Mouse (Mus musculus) hindbrain, embryonic 10.5 days (tissue): ENCODE measurements around the gene Olfr1356. TPM values are rescaled to one million over a fixed set of nuclear protein-coding genes. Genes with fewer than 3 reads are reported as not detected.
"Not testable (repeated sequence)": the region's sequence is repeated elsewhere in the genome, so short reads cannot be mapped to it uniquely, and the experiment has no call there.

Experiments
- DNase-seq: peaks from one replicate; pipeline ENCODE4 v3.0.0-alpha.2; 2017; ENCODE audit warnings: low spot score
- H3K27ac ChIP-seq: fragments of 300-500 bp; sonication (generic); 2 replicates; pipeline ENCODE4 v1.5.1; 2016; ENCODE audit warnings: mild to moderate bottlenecking, moderate library complexity
- H3K27me3 ChIP-seq: fragments of 300-500 bp; sonication (generic); 2 replicates; pipeline ENCODE4 v1.6.1; 2016; ENCODE audit warnings: mild to moderate bottlenecking; ENCODE audit not compliant: poor library complexity, insufficient read depth, severe bottlenecking
- H3K36me3 ChIP-seq: fragments of 300-500 bp; sonication (generic); 2 replicates; pipeline ENCODE4 v1.6.1; 2016; ENCODE audit warnings: mild to moderate bottlenecking, moderate library complexity
- H3K4me1 ChIP-seq: fragments of 300-500 bp; sonication (generic); replicated peaks from 2 replicates; pipeline ENCODE4 v1.6.1; 2016; ENCODE audit warnings: mild to moderate bottlenecking
- H3K4me3 ChIP-seq: fragments of 300-500 bp; sonication (generic); 2 replicates; pipeline ENCODE4 v1.5.1; 2016; ENCODE audit warnings: mild to moderate bottlenecking, moderate library complexity
- H3K9me3 ChIP-seq: fragments of 300-500 bp; sonication (generic); 2 replicates; pipeline ENCODE4 v1.6.1; 2016; ENCODE audit warnings: mild to moderate bottlenecking, moderate library complexity
- WGBS: fragments of 180-500 bp; shearing (Covaris S2); methylation state at CpG from one replicate; pipeline ENCODE4 v1.1.7; 2016; 5-methylcytosine and 5-hydroxymethylcytosine counted together
- polyA plus RNA-seq: library from polyadenylated mRNA; unstranded; fragments of >200 nt; fragmentation: Nextera tagmentation; extraction: Ambion mirVana; gene quantifications from 2 replicates; pipeline ENCODE4 v1.2.1, GENCODE M21; 2016

Olfr1356 gene
- polyA plus RNA-seq = not detected in 2 replicates

DNA sequence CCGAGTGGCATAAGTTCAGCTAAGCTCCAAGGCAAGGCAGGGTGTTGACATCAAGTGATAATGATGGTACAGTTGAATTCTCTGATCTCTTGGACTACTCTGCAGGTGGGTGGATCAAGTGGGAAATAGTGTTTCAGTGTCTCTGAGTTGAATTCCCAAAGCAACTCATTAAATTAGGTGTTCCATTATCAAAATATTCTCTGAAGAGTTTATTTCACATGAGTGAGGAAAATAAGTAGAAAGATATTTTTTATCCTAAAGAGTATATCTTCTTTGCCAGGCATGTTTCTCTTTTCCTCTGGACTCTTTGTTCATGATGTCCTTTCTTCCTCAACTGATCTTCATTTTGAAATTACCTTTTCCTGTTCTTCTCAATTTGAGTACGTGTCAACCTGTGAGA lies at the start of gene Olfr1356:
Gene Olfr1356, minus strand, starts transcription at position 101 of the 400 bp plus-strand sequence.
- H3K27me3 ChIP-seq = no peaks in the 10 kb centered on the region
- H3K4me1 ChIP-seq = no peaks in the 10 kb centered on the region
- H3K4me3 ChIP-seq = no peak within 1 kb of the TSS
- no peak within 1 kb of the TSS for H3K27ac ChIP-seq
- no peaks in the 10 kb centered on the region for H3K36me3 ChIP-seq
- H3K9me3 ChIP-seq = 0 out of 2 replicates have a peak, but pooled peaks cover 6% of the 10 kb centered on the region
- DNase-seq = no peak
- WGBS = 84% methylated on average over 2 of the region's 2 CpGs

DNA sequence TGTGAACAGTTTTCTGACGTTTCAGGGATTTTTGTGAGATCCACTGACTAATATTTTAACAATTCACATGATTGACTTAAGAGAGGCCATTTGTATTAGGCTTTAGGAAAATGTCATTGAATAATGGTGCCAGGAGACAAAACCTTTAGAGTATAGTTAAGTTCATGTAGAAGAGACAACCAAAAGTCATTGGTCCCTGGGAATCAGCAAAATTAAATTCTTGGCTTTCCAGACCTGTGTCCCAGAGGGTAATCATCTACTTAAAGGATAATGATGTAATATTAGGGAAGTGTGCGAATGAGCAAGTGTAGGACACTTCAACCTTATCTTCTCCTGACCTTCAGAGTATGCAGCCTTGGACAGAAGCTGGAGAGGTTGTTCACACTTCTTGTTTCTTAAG lies 23.3 kb upstream of the Olfr1356 start, which contains the start of gene Olfr1355:
Gene Olfr1355, plus strand, starts transcription at position 301 of the 400 bp plus-strand sequence.
- H3K36me3 ChIP-seq = no peaks in the 10 kb centered on the region
- no peak for DNase-seq
- no peaks in the 10 kb centered on the region for H3K27me3 ChIP-seq
- H3K27ac ChIP-seq = no peak within 1 kb of the TSS
- H3K4me3 ChIP-seq = no peak within 1 kb of the TSS
- H3K9me3 ChIP-seq = peaks cover 4% of the 10 kb centered on the region; the same call in 1 of the 2 replicates
- no peaks in the 10 kb centered on the region for H3K4me1 ChIP-seq
- WGBS = 73% methylated on average over 2 of the region's 2 CpGs

DNA sequence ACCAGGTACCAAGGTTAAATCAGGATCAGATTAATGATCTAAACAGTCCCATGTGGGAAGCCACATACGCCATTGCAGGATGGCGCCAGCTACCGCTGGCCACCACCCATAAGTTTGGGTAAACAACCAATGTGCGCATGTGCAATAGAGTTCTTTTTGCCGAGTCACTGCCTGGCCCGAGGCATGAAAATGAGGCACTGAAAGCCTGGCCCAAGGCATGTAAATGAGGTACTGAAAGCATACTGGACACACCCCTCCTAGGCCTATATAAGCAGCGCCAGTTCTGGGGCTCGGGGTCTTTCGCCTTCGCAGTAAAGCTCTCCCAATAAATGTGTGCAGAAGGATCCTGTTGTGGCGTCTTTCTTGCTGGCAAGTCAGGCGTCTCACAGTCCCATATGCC lies 11.5 kb downstream of the Olfr1356 start:
- not testable (repeated sequence) for H3K36me3 ChIP-seq, DNase-seq, H3K4me1 ChIP-seq, H3K27me3 ChIP-seq, H3K9me3 ChIP-seq, H3K4me3 ChIP-seq, H3K27ac ChIP-seq
- WGBS = 93% methylated on average over 12 of the region's 12 CpGs

DNA sequence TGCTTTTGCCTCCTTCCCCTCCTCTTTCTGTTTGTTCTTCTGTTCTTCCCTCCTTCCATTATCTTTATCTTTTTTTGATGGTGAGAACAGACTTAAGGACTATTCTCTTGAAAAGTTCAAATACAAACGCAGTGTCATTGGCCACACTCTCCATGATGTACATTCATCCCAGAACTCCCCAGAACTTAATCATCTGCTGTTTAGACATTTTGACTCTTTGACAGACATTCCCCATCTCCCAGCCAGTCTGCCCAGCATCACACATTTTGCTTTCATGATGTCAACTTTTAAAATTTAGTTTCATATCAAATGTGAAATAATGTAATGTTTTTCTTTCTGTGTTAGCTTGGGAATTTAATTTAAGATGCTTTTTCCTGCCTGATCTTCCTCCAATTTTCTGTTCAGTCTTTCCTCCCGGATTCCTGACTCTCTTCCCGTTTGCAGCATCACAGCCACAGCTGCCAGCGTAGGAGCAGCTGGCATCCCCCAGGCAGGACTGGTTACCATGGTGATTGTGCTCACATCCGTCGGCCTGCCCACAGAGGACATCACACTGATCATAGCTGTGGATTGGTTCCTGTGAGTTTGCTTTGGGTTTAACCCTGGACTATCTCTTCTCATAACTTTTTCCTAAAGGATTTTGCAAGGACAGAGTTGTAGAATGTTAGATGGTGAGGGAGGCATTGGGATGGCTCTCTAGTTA lies 39.5 kb downstream of the Olfr1356 start:
- Histone ChIP-seq H3K27ac (no peak overlapping the region), H3K9me3 (peaks cover 6% of the 10 kb centered on the region), H3K27me3 (no peaks in the 10 kb centered on the region), H3K4me1 (no peaks in the 10 kb centered on the region), H3K36me3 (no peaks in the 10 kb centered on the region), H3K4me3 (no peak overlapping the region)
- peak; percentile 12 for DNase-seq
- 58% methylated on average over 6 of the region's 6 CpGs for WGBS

DNA sequence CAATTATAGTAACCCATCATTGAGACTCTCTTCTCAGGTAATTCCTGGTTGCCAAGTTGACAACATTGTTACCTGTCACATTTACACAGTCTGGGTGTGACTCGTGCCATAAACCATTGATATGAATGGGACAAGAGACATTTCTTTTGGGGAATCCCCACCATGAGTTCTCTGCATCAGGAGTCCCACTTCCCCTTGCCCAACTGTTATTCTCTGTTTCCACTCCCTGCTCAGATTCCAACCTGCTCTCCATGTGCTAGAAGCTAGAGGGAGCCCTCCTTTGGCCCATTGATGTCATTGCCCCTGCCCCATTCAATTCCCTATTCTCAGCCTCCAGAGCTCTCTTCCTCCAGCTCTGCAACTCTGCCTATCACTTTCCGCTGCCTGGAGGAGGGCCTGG lies 50.5 kb downstream of the Olfr1356 start:
- Histone ChIP-seq H3K36me3 (no peaks in the 10 kb centered on the region), H3K4me3 (no peak overlapping the region), H3K4me1 (no peaks in the 10 kb centered on the region), H3K27me3 (no peaks in the 10 kb centered on the region), H3K9me3 (no peaks in the 10 kb centered on the region), H3K27ac (no peak overlapping the region)
- 77% methylated on average over 2 of the region's 2 CpGs for WGBS
- DNase-seq = no peak

Other genes starting within 250 kb of the Olfr1356 start
- gene Olfr1357, start 234.1 kb downstream of the Olfr1356 start, polyA plus RNA-seq = not detected in 2 replicates
- gene Casp14, start 133.9 kb downstream of the Olfr1356 start, polyA plus RNA-seq = 0.07 TPM in 1 of 2 replicates, not detected in the other
- 0.09 and 0.19 TPM in 2 replicates for gene Ccdc105, start 99.1 kb downstream of the Olfr1356 start, polyA plus RNA-seq
- gene Slc1a6, start 71.7 kb downstream of the Olfr1356 start, polyA plus RNA-seq = 1.1 and 1.6 TPM in 2 replicates
- not detected in 2 replicates for gene Olfr1355, start 23.4 kb upstream of the Olfr1356 start, polyA plus RNA-seq
- not detected in 2 replicates for gene Olfr1354, start 61.0 kb upstream of the Olfr1356 start, polyA plus RNA-seq
- not detected in 2 replicates for gene Olfr8, start 98.5 kb upstream of the Olfr1356 start, polyA plus RNA-seq
- not detected in 2 replicates for gene Olfr1353, start 111.1 kb upstream of the Olfr1356 start, polyA plus RNA-seq
- gene Olfr1352, start 128.9 kb upstream of the Olfr1356 start, polyA plus RNA-seq = not detected in 2 replicates
- not detected in 2 replicates for gene Olfr1351, start 160.3 kb upstream of the Olfr1356 start, polyA plus RNA-seq
- 0.15 TPM in 1 of 2 replicates, not detected in the other for gene Olfr57, start 176.6 kb upstream of the Olfr1356 start, polyA plus RNA-seq
- gene 2610008E11Rik, start 245.4 kb upstream of the Olfr1356 start, polyA plus RNA-seq = 31.4 and 32.0 TPM in 2 replicates